Mouse (Mus musculus) MEL (cell line): Measurements from ENCODE around the gene Lag3.

Experiments
- CTCF ChIP-seq, 3 experiments: IDR thresholded peaks in 2 of 3; conservative IDR thresholded peaks in 1 of 3; 2 replicates each; pipeline ENCODE4 v1.5.1; 2011 to 2012; ENCODE audit warnings: low read length in 3 of 3, low read depth in 2 of 3, mild to moderate bottlenecking in 2 of 3, improper control_type of control experiment in 1 of 3, inconsistent platforms in 1 of 3, mixed read lengths in 1 of 3, moderate library complexity in 1 of 3; ENCODE audit not compliant: control insufficient read depth in 1 of 3, insufficient read depth in 1 of 3, poor library complexity in 1 of 3, severe bottlenecking in 1 of 3
- ELF1 ChIP-seq: IDR thresholded peaks from 2 replicates; pipeline ENCODE4 v1.6.1; 2014; ENCODE audit warnings: low read depth, mild to moderate bottlenecking, inconsistent platforms, low read length, improper control_type of control experiment, moderate library complexity
- EP300 ChIP-seq, 2 experiments: IDR thresholded peaks; 2 replicates each; pipeline ENCODE4 v1.6.1; 2011; ENCODE audit warnings: improper control_type of control experiment in 2 of 2, low read length in 2 of 2, low read depth in 1 of 2, mild to moderate bottlenecking in 1 of 2
- KAT2A ChIP-seq: conservative IDR thresholded peaks from 2 replicates; pipeline ENCODE4 v1.6.1; 2012; ENCODE audit warnings: low read depth, low read length, improper control_type of control experiment, inconsistent platforms
- POLR2A ChIP-seq, 2 experiments: IDR thresholded peaks; 2 replicates each; pipeline ENCODE4 v1.6.1; 2011 to 2012; ENCODE audit warnings: low read length in 2 of 2, mild to moderate bottlenecking in 2 of 2, control low read depth in 1 of 2, improper control_type of control experiment in 1 of 2, low read depth in 1 of 2, moderate library complexity in 1 of 2; ENCODE audit not compliant: control insufficient read depth in 1 of 2, insufficient read depth in 1 of 2, poor library complexity in 1 of 2
- RCOR1 ChIP-seq: IDR thresholded peaks from 2 replicates; pipeline ENCODE4 v1.6.1; 2012; ENCODE audit warnings: low read depth, mild to moderate bottlenecking, inconsistent platforms, low read length, improper control_type of control experiment
- TAL1 ChIP-seq: IDR thresholded peaks from 2 replicates; pipeline ENCODE4 v1.6.1; 2012; ENCODE audit warnings: mild to moderate bottlenecking, inconsistent platforms, low read length, moderate library complexity, mixed read lengths
- TBP ChIP-seq: IDR thresholded peaks from 2 replicates; pipeline ENCODE4 v1.8.0; 2011; ENCODE audit warnings: low read depth, low read length, improper control_type of control experiment
- ZMIZ1 ChIP-seq: IDR thresholded peaks from 2 replicates; pipeline ENCODE4 v1.6.1; 2012; ENCODE audit warnings: low read depth, mild to moderate bottlenecking, inconsistent platforms, low read length, improper control_type of control experiment, moderate library complexity
- ZNF384 ChIP-seq: IDR thresholded peaks from 2 replicates; pipeline ENCODE4 v1.6.1; 2012; ENCODE audit warnings: low read depth, mild to moderate bottlenecking, inconsistent platforms, low read length, improper control_type of control experiment

GRCm38 (mm10) chr6:124919695-124920317 lies 8.3 kb upstream of the Lag3 start, which contains the start of gene Ptms:
- TF ChIP-seq EP300 (IDR thresholded peaks at IDR 0.05; ENCODE audit: low read depth in 1 of 2, low read length in 2 of 2) = no peak
- TF ChIP-seq ELF1 = peak; percentile 20; the same call in 1 of the 2 replicates
- TF ChIP-seq CTCF (IDR thresholded peaks at IDR 0.05 in 2 of 3, conservative IDR thresholded peaks at IDR 0.05 in 1 of 3; ENCODE audit: control insufficient read depth in 1 of 3, insufficient read depth in 1 of 3, low read depth in 2 of 3, low read length in 3 of 3, poor library complexity in 1 of 3, severe bottlenecking in 1 of 3) = no peak
- no peak for TF ChIP-seq ZNF384
- TF ChIP-seq TAL1 = no peak
- TF ChIP-seq KAT2A = no peak
- TF ChIP-seq TBP = no peak
- TF ChIP-seq ZMIZ1 = no peak
- no peak for TF ChIP-seq RCOR1
- TF ChIP-seq POLR2A (IDR thresholded peaks at IDR 0.05; ENCODE audit: control insufficient read depth in 1 of 2, insufficient read depth in 1 of 2, low read depth in 1 of 2, low read length in 2 of 2, poor library complexity in 1 of 2) = no peak
